Mouse (Mus musculus) yolk sac, embryonic 10.5 days (tissue): Measurements from ENCODE around the gene Nox4.
"Not testable (repeated sequence)": the region's sequence is repeated elsewhere in the genome, so short reads cannot be mapped to it uniquely, and the experiment has no call there.

ENCODE experiments used
- DNase-seq: peaks from one replicate; pipeline ENCODE4 v3.0.0-alpha.2; 2017; ENCODE audit warnings: low spot score

Nox4 gene

DNA sequence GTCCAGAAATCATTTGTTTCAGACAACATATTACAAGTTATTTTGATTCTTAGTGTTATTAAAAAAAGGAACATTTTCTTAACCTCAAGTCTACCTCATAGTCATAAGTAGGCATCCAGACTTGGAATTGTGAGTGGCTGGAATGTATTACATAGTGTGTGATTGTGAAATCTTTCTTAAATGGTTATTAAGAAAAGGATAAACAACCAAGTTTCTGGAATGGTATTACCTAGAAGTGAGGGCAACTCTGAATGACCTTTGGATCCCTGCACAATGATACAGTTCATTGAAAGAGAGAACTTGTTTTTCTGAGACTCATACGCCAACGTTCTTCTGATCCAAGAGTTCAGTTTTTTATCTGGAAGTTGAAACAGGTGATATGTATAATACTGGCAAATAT lies 125.4 kb downstream of the Nox4 start:
- no peak for DNase-seq

GRCm38 (mm10) chr7:87374322-87374721 lies 128.4 kb downstream of the Nox4 start:
- no peak for DNase-seq

DNA sequence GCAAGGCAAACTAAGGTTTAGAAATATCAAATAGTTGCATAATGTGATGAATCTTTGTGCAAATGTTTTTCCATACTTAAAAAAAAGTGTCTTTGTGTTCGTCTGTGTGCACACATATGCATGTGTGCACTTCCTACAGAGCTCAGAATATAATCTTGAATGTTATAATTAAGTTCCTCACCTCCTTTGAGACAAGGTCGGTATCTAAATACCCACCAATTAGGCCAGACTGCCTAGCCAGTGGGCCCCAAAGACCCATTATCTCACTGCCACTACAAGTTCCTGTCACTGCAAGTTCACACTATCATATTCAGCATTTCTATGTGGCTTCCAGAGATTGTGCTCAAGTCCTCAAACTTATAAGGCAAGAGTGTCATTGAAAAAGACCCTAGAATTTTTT lies 129.0 kb downstream of the Nox4 start:
- DNase-seq: no peak

- DNase-seq: no peak
These were observed 151.1 kb downstream of the Nox4 start for GRCm38 (mm10) chr7:87397023-87397422.

GRCm38 (mm10) chr7:87411373-87411772 lies 165.5 kb downstream of the Nox4 start:
- not testable (repeated sequence) for DNase-seq

DNA sequence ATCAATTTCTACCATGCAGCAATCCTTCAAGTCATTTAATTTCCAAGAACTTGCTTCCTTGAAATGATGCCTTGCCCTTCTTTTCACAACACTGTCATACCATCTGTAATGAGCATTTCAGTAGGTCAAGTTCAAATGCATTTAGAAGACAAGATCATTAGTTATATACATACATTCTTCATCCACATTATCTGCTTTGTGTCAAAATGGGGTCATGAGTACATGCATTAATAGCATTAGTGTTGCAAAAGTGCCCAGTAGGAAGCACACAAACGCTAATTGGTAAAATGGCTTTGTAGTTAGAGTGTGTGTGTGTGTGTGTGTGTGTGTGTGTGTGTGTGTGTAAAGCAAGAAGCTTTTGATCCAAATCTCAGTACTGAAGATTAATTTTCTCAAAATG lies 167.4 kb downstream of the Nox4 start:
- DNase-seq: no peak
